Mouse (Mus musculus): ENCODE data around the gene Cnot9. TPM values are rescaled to one million over a fixed set of nuclear protein-coding genes. Genes with fewer than 3 reads are reported as not detected.

Gene Cnot9
- polyA plus RNA-seq, 1 experiment from 2014 or later = 25.4 TPM

- Histone ChIP-seq H3K4me1 (replicated peaks; ENCODE audit: control insufficient read depth, insufficient read depth) (no peaks in the 10 kb centered on the region), H3K27ac (replicated peaks) (no peak overlapping the region), H3K36me3 (ENCODE audit: control insufficient read depth, insufficient read depth, low read length) (no peaks in the 10 kb centered on the region), H3K9ac (ENCODE audit: low read length) (no peak overlapping the region), H3K4me2 (replicated peaks; ENCODE audit: low read depth) (no peak overlapping the region), H3K27me3 (ENCODE audit: control insufficient read depth, insufficient read depth, low read length) (no peaks in the 10 kb centered on the region), H3K4me3 (ENCODE audit: low read depth, low read length) (no peak overlapping the region), H3K9me3 (ENCODE audit: control insufficient read depth, low read length) (no peaks in the 10 kb centered on the region)
- ATAC-seq (ENCODE audit: low FRiP score, low TSS enrichment) (no peak), DNase-seq (ENCODE audit: low spot score) (no peak)
- TF ChIP-seq EP300 (optimal IDR thresholded peaks at IDR 0.05) (no peak), CTCF (IDR thresholded peaks at IDR 0.05; ENCODE audit: low read depth) (no peak)
These were observed 32.8 kb downstream of the Cnot9 start for GRCm38 (mm10) chr1:74538650-74539049.

GRCm38 (mm10) chr1:74542451-74542961 lies 36.6 kb downstream of the Cnot9 start, which contains the start of gene Plcd4:
Plcd4 (plus strand) TSS chr1:74542888.
- no peak for DNase-seq (ENCODE audit: low spot score)
- ATAC-seq (ENCODE audit: low FRiP score, low TSS enrichment) = 0 out of 2 replicates have a peak, but pooled peaks have one; percentile 29
- Histone ChIP-seq H3K27me3 (ENCODE audit: control insufficient read depth, insufficient read depth, low read length) (no peaks in the 10 kb centered on the region), H3K4me3 (ENCODE audit: low read depth, low read length) (no peak within 1 kb of the TSS), H3K9ac (ENCODE audit: low read length) (0 out of 2 replicates have a peak within 1 kb of the TSS, but pooled peaks have one; percentile 13), H3K27ac (replicated peaks) (no peak within 1 kb of the TSS), H3K4me1 (replicated peaks; ENCODE audit: control insufficient read depth, insufficient read depth) (no peaks in the 10 kb centered on the region), H3K36me3 (ENCODE audit: control insufficient read depth, insufficient read depth, low read length) (no peaks in the 10 kb centered on the region), H3K4me2 (replicated peaks; ENCODE audit: low read depth) (no peak within 1 kb of the TSS), H3K9me3 (ENCODE audit: control insufficient read depth, low read length) (no peaks in the 10 kb centered on the region)
- WGBS = 8% methylated on average over 6 of the region's 6 CpGs
- TF ChIP-seq EP300 (optimal IDR thresholded peaks at IDR 0.05) (no peak), CTCF (IDR thresholded peaks at IDR 0.05; ENCODE audit: low read depth) (no peak)

GRCm38 (mm10) chr1:74544184-74544583 lies 38.3 kb downstream of the Cnot9 start, which contains the start of gene Usp37:
Usp37 (minus strand) TSS chr1:74544284.
- 81% methylated on average over 4 of the region's 4 CpGs for WGBS
- Histone ChIP-seq H3K4me3 (ENCODE audit: low read depth, low read length) (no peak within 1 kb of the TSS), H3K36me3 (ENCODE audit: control insufficient read depth, insufficient read depth, low read length) (no peaks in the 10 kb centered on the region), H3K4me1 (replicated peaks; ENCODE audit: control insufficient read depth, insufficient read depth) (no peaks in the 10 kb centered on the region), H3K27me3 (ENCODE audit: control insufficient read depth, insufficient read depth, low read length) (no peaks in the 10 kb centered on the region), H3K27ac (replicated peaks) (no peak within 1 kb of the TSS), H3K9me3 (ENCODE audit: control insufficient read depth, low read length) (no peaks in the 10 kb centered on the region), H3K4me2 (replicated peaks; ENCODE audit: low read depth) (no peak within 1 kb of the TSS), H3K9ac (ENCODE audit: low read length) (no peak within 1 kb of the TSS)
- DNase-seq (ENCODE audit: low spot score) (no peak), ATAC-seq (ENCODE audit: low FRiP score, low TSS enrichment) (no peak)
- TF ChIP-seq CTCF (IDR thresholded peaks at IDR 0.05; ENCODE audit: low read depth) (no peak), EP300 (optimal IDR thresholded peaks at IDR 0.05) (no peak)

GRCm38 (mm10) chr1:74559061-74559460 lies 53.2 kb downstream of the Cnot9 start:
- no peaks in the 10 kb centered on the region for H3K9me3 ChIP-seq (ENCODE audit: control insufficient read depth, low read length)
- no peak overlapping the region for H3K4me2 ChIP-seq (replicated peaks; ENCODE audit: low read depth)
- H3K36me3 ChIP-seq (ENCODE audit: control insufficient read depth, insufficient read depth, low read length) = no peaks in the 10 kb centered on the region
- H3K27ac ChIP-seq (replicated peaks) = no peak overlapping the region
- 81% methylated on average over 5 of the region's 5 CpGs for WGBS
- no peak overlapping the region for H3K9ac ChIP-seq (ENCODE audit: low read length)
- no peak for ATAC-seq (ENCODE audit: low FRiP score, low TSS enrichment)
- H3K27me3 ChIP-seq (ENCODE audit: control insufficient read depth, insufficient read depth, low read length) = no peaks in the 10 kb centered on the region
- no peak for TF ChIP-seq CTCF (IDR thresholded peaks at IDR 0.05; ENCODE audit: low read depth)
- no peak for TF ChIP-seq EP300 (optimal IDR thresholded peaks at IDR 0.05)
- H3K4me3 ChIP-seq (ENCODE audit: low read depth, low read length) = no peak overlapping the region
- no peaks in the 10 kb centered on the region for H3K4me1 ChIP-seq (replicated peaks; ENCODE audit: control insufficient read depth, insufficient read depth)
- no peak for DNase-seq (ENCODE audit: low spot score)

GRCm38 (mm10) chr1:74565834-74566233 lies 60.0 kb downstream of the Cnot9 start:
- H3K4me1 ChIP-seq (replicated peaks; ENCODE audit: control insufficient read depth, insufficient read depth) = no peaks in the 10 kb centered on the region
- DNase-seq (ENCODE audit: low spot score) (no peak), ATAC-seq (ENCODE audit: low FRiP score, low TSS enrichment) (no peak)
- TF ChIP-seq CTCF (IDR thresholded peaks at IDR 0.05; ENCODE audit: low read depth) (no peak), EP300 (optimal IDR thresholded peaks at IDR 0.05) (no peak)
- no peak overlapping the region for H3K4me3 ChIP-seq (ENCODE audit: low read depth, low read length)
- H3K27ac ChIP-seq (replicated peaks) = no peak overlapping the region
- H3K36me3 ChIP-seq (ENCODE audit: control insufficient read depth, insufficient read depth, low read length) = peaks cover 40% of the 10 kb centered on the region
- no peak overlapping the region for H3K9ac ChIP-seq (ENCODE audit: low read length)
- no peaks in the 10 kb centered on the region for H3K9me3 ChIP-seq (ENCODE audit: control insufficient read depth, low read length)
- no peaks in the 10 kb centered on the region for H3K27me3 ChIP-seq (ENCODE audit: control insufficient read depth, insufficient read depth, low read length)
- H3K4me2 ChIP-seq (replicated peaks; ENCODE audit: low read depth) = no peak overlapping the region
- 90% methylated on average over 6 of the region's 6 CpGs for WGBS

- ATAC-seq (ENCODE audit: low FRiP score, low TSS enrichment) = no peak
- no peak for DNase-seq (ENCODE audit: low spot score)
- Histone ChIP-seq H3K36me3 (ENCODE audit: control insufficient read depth, insufficient read depth, low read length) (peaks cover 54% of the 10 kb centered on the region), H3K27ac (replicated peaks) (no peak overlapping the region), H3K4me1 (replicated peaks; ENCODE audit: control insufficient read depth, insufficient read depth) (no peaks in the 10 kb centered on the region), H3K9ac (ENCODE audit: low read length) (no peak overlapping the region), H3K27me3 (ENCODE audit: control insufficient read depth, insufficient read depth, low read length) (no peaks in the 10 kb centered on the region), H3K4me3 (ENCODE audit: low read depth, low read length) (no peak overlapping the region), H3K4me2 (replicated peaks; ENCODE audit: low read depth) (no peak overlapping the region), H3K9me3 (ENCODE audit: control insufficient read depth, low read length) (no peaks in the 10 kb centered on the region)
- TF ChIP-seq CTCF (IDR thresholded peaks at IDR 0.05; ENCODE audit: low read depth) (no peak), EP300 (optimal IDR thresholded peaks at IDR 0.05) (no peak)
- WGBS = 91% methylated on average over 29 of the region's 29 CpGs
These were observed 64.2 kb downstream of the Cnot9 start for GRCm38 (mm10) chr1:74569739-74570719.

Other genes with a start within 250 kb of the Cnot9 start
- 0.51 and 0.63 TPM in 2 replicates for gene Gpbar1, start 227.5 kb upstream of the Cnot9 start, polyA plus RNA-seq (2015; fragmentation: Nextera tagmentation; extraction: Ambion mirVana)
- gene Aamp, start 221.3 kb upstream of the Cnot9 start, polyA plus RNA-seq (2015; fragmentation: Nextera tagmentation; extraction: Ambion mirVana) = 154 and 157 TPM in 2 replicates
- gene Pnkd, start 221.1 kb upstream of the Cnot9 start, polyA plus RNA-seq (2015; fragmentation: Nextera tagmentation; extraction: Ambion mirVana) = 84.8 and 88.2 TPM in 2 replicates
- 109 and 118 TPM in 2 replicates for gene Tmbim1, start 200.4 kb upstream of the Cnot9 start, polyA plus RNA-seq (2015; fragmentation: Nextera tagmentation; extraction: Ambion mirVana)
- gene Catip, start 143.9 kb upstream of the Cnot9 start, polyA plus RNA-seq (2015; fragmentation: Nextera tagmentation; extraction: Ambion mirVana) = 0.50 and 0.73 TPM in 2 replicates
- gene Slc11a1, start 130.9 kb upstream of the Cnot9 start, polyA plus RNA-seq (2015; fragmentation: Nextera tagmentation; extraction: Ambion mirVana) = 3.0 and 3.8 TPM in 2 replicates
- 45.2 and 47.4 TPM in 2 replicates for gene Ctdsp1, start 114.5 kb upstream of the Cnot9 start, polyA plus RNA-seq (2015; fragmentation: Nextera tagmentation; extraction: Ambion mirVana)
- gene Vil1, start 96.7 kb upstream of the Cnot9 start, polyA plus RNA-seq (2015; fragmentation: Nextera tagmentation; extraction: Ambion mirVana) = 11.1 and 12.8 TPM in 2 replicates
- 0.31 and 0.36 TPM in 2 replicates for gene Plcd4, start 36.8 kb downstream of the Cnot9 start, polyA plus RNA-seq (2015; fragmentation: Nextera tagmentation; extraction: Ambion mirVana)
- 7.7 and 8.3 TPM in 2 replicates for gene Usp37, start 38.2 kb downstream of the Cnot9 start, polyA plus RNA-seq (2015; fragmentation: Nextera tagmentation; extraction: Ambion mirVana)
- gene Zfp142, start 82.2 kb downstream of the Cnot9 start, polyA plus RNA-seq (2015; fragmentation: Nextera tagmentation; extraction: Ambion mirVana) = 1.9 and 2.1 TPM in 2 replicates
- gene Bcs1l, start 82.2 kb downstream of the Cnot9 start, polyA plus RNA-seq (2015; fragmentation: Nextera tagmentation; extraction: Ambion mirVana) = 8.6 and 9.6 TPM in 2 replicates
- 22.9 and 24.3 TPM in 2 replicates for gene Rnf25, start 95.3 kb downstream of the Cnot9 start, polyA plus RNA-seq (2015; fragmentation: Nextera tagmentation; extraction: Ambion mirVana)
- 1.1 and 1.3 TPM in 2 replicates for gene Stk36, start 95.4 kb downstream of the Cnot9 start, polyA plus RNA-seq (2015; fragmentation: Nextera tagmentation; extraction: Ambion mirVana)
- gene Ttll4, start 155.7 kb downstream of the Cnot9 start, polyA plus RNA-seq (2015; fragmentation: Nextera tagmentation; extraction: Ambion mirVana) = 1.8 and 2.5 TPM in 2 replicates
- gene Cyp27a1, start 207.5 kb downstream of the Cnot9 start, polyA plus RNA-seq (2015; fragmentation: Nextera tagmentation; extraction: Ambion mirVana) = 8.8 and 11.3 TPM in 2 replicates
- 0.25 and 0.29 TPM in 2 replicates for gene Prkag3, start 243.2 kb downstream of the Cnot9 start, polyA plus RNA-seq (2015; fragmentation: Nextera tagmentation; extraction: Ambion mirVana)